Mouse (Mus musculus) liver, adult 2 months (tissue): ENCODE measurements at regions not wholly inside any gene's neighbourhood (a gene's known extent, or its start where the extent isn't known, plus 50 kb on each side); places are given as distances from the start of the nearest gene placed in this dataset.
A peak's percentile ranks its signal among the peaks of the same experiment; 100 is the strongest.

ENCODE experiments used
- DNase-seq: peaks from one replicate; pipeline ENCODE4 v3.0.0-alpha.2; 2011; ENCODE audit warnings: low read depth, low spot score; ENCODE audit errors: extremely low read depth
- H3K27ac ChIP-seq: fragments of 200-500 bp; replicated peaks from 2 replicates; pipeline ENCODE4 v1.5.1; 2012; ENCODE audit warnings: low read depth, mild to moderate bottlenecking, control low read depth, inconsistent platforms, low read length; ENCODE audit not compliant: insufficient read depth
- H3K27me3 ChIP-seq: fragments of 200-500 bp; 2 replicates; pipeline ENCODE4 v1.6.1; 2012; ENCODE audit warnings: mild to moderate bottlenecking, moderate library complexity, low read length, inconsistent platforms; ENCODE audit not compliant: control insufficient read depth, insufficient read depth
- H3K36me3 ChIP-seq: fragments of 200-500 bp; 2 replicates; pipeline ENCODE4 v1.6.1; 2012; ENCODE audit warnings: low read length, inconsistent platforms; ENCODE audit not compliant: control insufficient read depth, insufficient read depth
- H3K4me1 ChIP-seq: fragments of 200-500 bp; 2 replicates; pipeline ENCODE4 v1.6.1; 2011; ENCODE audit warnings: low read length; ENCODE audit not compliant: control insufficient read depth, insufficient read depth
- H3K4me3 ChIP-seq: fragments of 200-500 bp; 2 replicates; pipeline ENCODE4 v1.5.1; 2011; ENCODE audit warnings: low read depth, mild to moderate bottlenecking, control low read depth, low read length, moderate library complexity; ENCODE audit not compliant: insufficient read depth
- H3K79me2 ChIP-seq: fragments of 200-500 bp; 2 replicates; pipeline ENCODE4 v1.6.1; 2012; ENCODE audit warnings: inconsistent platforms, mild to moderate bottlenecking, low read length, moderate library complexity; ENCODE audit not compliant: control insufficient read depth, insufficient read depth
- H3K9ac ChIP-seq: fragments of 200-500 bp; 2 replicates; pipeline ENCODE4 v1.6.1; 2012; ENCODE audit warnings: low read depth, mild to moderate bottlenecking, control low read depth, inconsistent platforms, low read length
- CTCF ChIP-seq: fragments of 200-500 bp; IDR thresholded peaks from 2 replicates; pipeline ENCODE4 v1.5.1; 2011; ENCODE audit warnings: low read depth, low read length, control low read depth
- POLR2A ChIP-seq: fragments of 200-500 bp; IDR thresholded peaks from 2 replicates; pipeline ENCODE4 v1.6.1; 2011; ENCODE audit warnings: low read length, control low read depth; ENCODE audit not compliant: insufficient read depth; ENCODE audit errors: extremely low read depth
- WGBS: fragments of 180-500 bp; shearing (Covaris S2); methylation state at CpG from one replicate; pipeline ENCODE4 v1.1.7; 2018; 5-methylcytosine and 5-hydroxymethylcytosine counted together

GRCm38 (mm10) chr4:142617676-142618075 is 378.5 kb upstream of the Kazn start:
- Histone ChIP-seq H3K27me3 (no peaks in the 10 kb centered on the region), H3K4me1 (no peaks in the 10 kb centered on the region), H3K4me3 (no peak overlapping the region), H3K36me3 (no peaks in the 10 kb centered on the region), H3K9ac (no peak overlapping the region), H3K27ac (no peak overlapping the region), H3K79me2 (no peaks in the 10 kb centered on the region)
- TF ChIP-seq CTCF (peak; percentile 25; the same call in 1 of the 2 replicates), POLR2A (no peak)
- no peak for DNase-seq
- 70% methylated on average over 5 of the region's 5 CpGs for WGBS

GRCm38 (mm10) chr4:142616901-142617300 is 377.7 kb upstream of the Kazn start:
- WGBS: 82% methylated on average over 7 of the region's 7 CpGs
- no peaks in the 10 kb centered on the region for H3K79me2 ChIP-seq
- TF ChIP-seq CTCF: no peak
- no peak for TF ChIP-seq POLR2A

GRCm38 (mm10) chr4:142605098-142605497 is 365.9 kb upstream of the Kazn start:
- TF ChIP-seq POLR2A (no peak), CTCF (no peak)
- no peak overlapping the region for H3K4me3 ChIP-seq
- no peaks in the 10 kb centered on the region for H3K79me2 ChIP-seq
- no peak overlapping the region for H3K9ac ChIP-seq
- H3K27me3 ChIP-seq: no peaks in the 10 kb centered on the region
- DNase-seq: no peak
- WGBS: 72% methylated on average over 3 of the region's 3 CpGs
- no peak overlapping the region for H3K27ac ChIP-seq
- no peaks in the 10 kb centered on the region for H3K4me1 ChIP-seq
- H3K36me3 ChIP-seq: no peaks in the 10 kb centered on the region

More at GRCm38 (mm10) chr4:142616901-142617300, 377.7 kb upstream of the Kazn start:
- Histone ChIP-seq H3K4me3 (no peak overlapping the region), H3K27ac (no peak overlapping the region), H3K9ac (no peak overlapping the region), H3K4me1 (no peaks in the 10 kb centered on the region), H3K27me3 (no peaks in the 10 kb centered on the region), H3K36me3 (no peaks in the 10 kb centered on the region)
- DNase-seq: no peak

DNA sequence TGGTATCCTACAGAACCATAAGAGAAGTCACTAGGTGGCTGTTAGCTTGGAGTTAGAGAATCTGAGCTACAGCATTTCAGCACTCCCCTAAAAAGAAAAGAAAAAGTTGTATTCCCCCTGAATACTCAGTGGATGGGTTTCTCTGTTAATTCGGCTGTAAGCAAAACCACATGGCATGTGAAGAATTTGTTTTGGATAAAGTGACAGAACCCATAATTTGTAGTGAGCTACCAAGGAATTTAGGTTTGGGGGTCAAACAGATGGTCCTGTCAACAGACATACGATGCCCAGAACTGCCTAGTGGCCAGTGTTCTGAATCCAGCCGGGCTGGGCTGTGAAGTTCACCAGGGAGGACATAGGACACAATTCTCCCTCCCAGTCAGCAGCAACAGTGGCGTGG is 358.0 kb upstream of the Kazn start:
- no peak for TF ChIP-seq POLR2A
- no peak for TF ChIP-seq CTCF
- Histone ChIP-seq H3K9ac (no peak overlapping the region), H3K36me3 (no peaks in the 10 kb centered on the region), H3K27ac (no peak overlapping the region), H3K4me1 (no peaks in the 10 kb centered on the region), H3K27me3 (no peaks in the 10 kb centered on the region), H3K4me3 (no peak overlapping the region), H3K79me2 (no peaks in the 10 kb centered on the region)
- 67% methylated on average over 4 of the region's 4 CpGs for WGBS
- no peak for DNase-seq

- TF ChIP-seq CTCF: no peak
- TF ChIP-seq POLR2A: no peak
- 69% methylated on average over 7 of the region's 7 CpGs for WGBS
- Histone ChIP-seq H3K4me1 (no peaks in the 10 kb centered on the region), H3K27ac (no peak overlapping the region), H3K4me3 (no peak overlapping the region), H3K79me2 (no peaks in the 10 kb centered on the region), H3K9ac (no peak overlapping the region), H3K36me3 (no peaks in the 10 kb centered on the region), H3K27me3 (no peaks in the 10 kb centered on the region)
- DNase-seq: no peak
Measured at GRCm38 (mm10) chr4:142589084-142589741, 350.0 kb upstream of the Kazn start.

- TF ChIP-seq POLR2A (no peak), CTCF (no peak)
- Histone ChIP-seq H3K4me1 (no peaks in the 10 kb centered on the region), H3K4me3 (no peak overlapping the region), H3K79me2 (no peaks in the 10 kb centered on the region), H3K27ac (no peak overlapping the region), H3K9ac (no peak overlapping the region), H3K36me3 (no peaks in the 10 kb centered on the region), H3K27me3 (no peaks in the 10 kb centered on the region)
- no peak for DNase-seq
- WGBS: 84% methylated on average over 24 of the region's 24 CpGs
Measured at GRCm38 (mm10) chr4:142588418-142589083, 349.4 kb upstream of the Kazn start.
